ENCODE assay signal across 21 mouse cellular contexts in the genomic region with DNA sequence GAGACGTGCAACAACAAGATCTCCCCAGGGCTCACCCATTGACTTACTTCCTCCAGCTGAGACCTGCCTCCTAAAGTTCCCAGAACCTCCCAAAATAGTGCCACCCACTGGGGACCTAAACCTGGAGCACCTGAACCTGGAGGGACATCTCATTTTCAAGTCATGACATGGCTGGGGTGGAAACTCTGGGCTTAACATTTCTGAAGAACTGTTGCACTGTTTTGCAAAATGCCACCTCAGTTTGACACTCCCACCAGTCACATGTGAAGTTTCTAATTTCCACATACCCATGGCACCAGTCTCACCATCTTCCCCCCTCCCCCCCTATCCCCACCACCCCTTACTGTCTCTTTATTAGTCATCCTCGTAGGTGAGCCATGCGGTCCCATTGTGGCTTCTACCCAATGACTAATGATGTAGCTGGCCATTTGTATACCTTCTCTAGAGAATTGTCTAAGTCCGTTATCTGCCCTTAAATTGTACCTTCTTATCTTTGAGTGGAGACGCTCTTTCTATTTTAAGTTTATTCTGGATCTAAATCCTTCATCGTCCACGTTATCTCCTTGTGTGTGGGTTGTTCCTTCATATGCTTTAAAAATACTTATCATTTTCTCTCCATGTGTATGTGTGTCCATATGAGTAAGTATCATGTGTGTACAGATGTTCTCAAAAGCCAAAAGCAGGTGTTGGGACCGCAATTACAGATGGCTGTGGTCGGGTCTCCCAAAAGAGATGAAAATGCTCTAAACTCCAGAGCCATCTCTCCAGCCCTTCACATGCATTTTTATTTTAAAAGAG.
"Had no signal": no experiment of that assay in that cellular context is flagged by ENCODE, and none has a peak within 500 bp of the region (broad histone marks: within the 10 kb centered on the region; RNA-seq: fewer than 3 reads in every experiment).

No protein-coding gene starts in this region.

- ATAC-seq: liver, postnatal 0 days; lung, postnatal 0 days had no signal

- H3K27me3 ChIP-seq: limb, embryonic 12.5 days; limb, embryonic 15.5 days; neural tube, embryonic 12.5 days; neural tube, embryonic 15.5 days; stomach, embryonic 15.5 days had no signal

- H3K27ac ChIP-seq: limb, embryonic 12.5 days; limb, embryonic 15.5 days; liver, embryonic 14.5 days; macrophage; neural tube, embryonic 12.5 days; neural tube, embryonic 15.5 days; stomach, embryonic 15.5 days had no signal

- H3K4me1 ChIP-seq: neural tube, embryonic 12.5 days had no signal

- H3K4me3 ChIP-seq: limb, embryonic 12.5 days; limb, embryonic 15.5 days; megakaryocyte, embryonic 14.5 days; neural tube, embryonic 12.5 days; neural tube, embryonic 15.5 days; stomach, embryonic 15.5 days had no signal

- DNase-seq: kidney, adult 9 months; kidney, postnatal 14 days; kidney, postnatal 4 days; left cerebral cortex, postnatal 4 days; liver, postnatal 0 days; lung, embryonic 14.5 days; midbrain, embryonic 14.5 days; right cerebral cortex, adult 18-20 months; right cerebral cortex, postnatal 14 days; right cerebral cortex, postnatal 4 days; thymus, adult 18-20 months; thymus, postnatal 36 days had no signal

- H3K9me3 ChIP-seq: limb, embryonic 12.5 days; limb, embryonic 15.5 days; megakaryocyte, embryonic 14.5 days; neural tube, embryonic 12.5 days; neural tube, embryonic 15.5 days; stomach, embryonic 15.5 days had no signal

- H3K36me3 ChIP-seq: limb, embryonic 12.5 days; limb, embryonic 15.5 days; neural tube, embryonic 12.5 days; neural tube, embryonic 15.5 days; stomach, embryonic 15.5 days had no signal
